Mouse (Mus musculus) 3134 (cell line): ENCODE results near the gene Vsig10.
"Not testable (repeated sequence)": the region's sequence is repeated elsewhere in the genome, so short reads cannot be mapped to it uniquely, and the experiment has no call there.

Experiments
- DNase-seq: peaks from one replicate; pipeline ENCODE4 v3.0.0-alpha.2; 2011; ENCODE audit warnings: low spot score; ENCODE audit not compliant: insufficient read length; ENCODE audit errors: extremely low read depth

The Vsig10 gene

DNA sequence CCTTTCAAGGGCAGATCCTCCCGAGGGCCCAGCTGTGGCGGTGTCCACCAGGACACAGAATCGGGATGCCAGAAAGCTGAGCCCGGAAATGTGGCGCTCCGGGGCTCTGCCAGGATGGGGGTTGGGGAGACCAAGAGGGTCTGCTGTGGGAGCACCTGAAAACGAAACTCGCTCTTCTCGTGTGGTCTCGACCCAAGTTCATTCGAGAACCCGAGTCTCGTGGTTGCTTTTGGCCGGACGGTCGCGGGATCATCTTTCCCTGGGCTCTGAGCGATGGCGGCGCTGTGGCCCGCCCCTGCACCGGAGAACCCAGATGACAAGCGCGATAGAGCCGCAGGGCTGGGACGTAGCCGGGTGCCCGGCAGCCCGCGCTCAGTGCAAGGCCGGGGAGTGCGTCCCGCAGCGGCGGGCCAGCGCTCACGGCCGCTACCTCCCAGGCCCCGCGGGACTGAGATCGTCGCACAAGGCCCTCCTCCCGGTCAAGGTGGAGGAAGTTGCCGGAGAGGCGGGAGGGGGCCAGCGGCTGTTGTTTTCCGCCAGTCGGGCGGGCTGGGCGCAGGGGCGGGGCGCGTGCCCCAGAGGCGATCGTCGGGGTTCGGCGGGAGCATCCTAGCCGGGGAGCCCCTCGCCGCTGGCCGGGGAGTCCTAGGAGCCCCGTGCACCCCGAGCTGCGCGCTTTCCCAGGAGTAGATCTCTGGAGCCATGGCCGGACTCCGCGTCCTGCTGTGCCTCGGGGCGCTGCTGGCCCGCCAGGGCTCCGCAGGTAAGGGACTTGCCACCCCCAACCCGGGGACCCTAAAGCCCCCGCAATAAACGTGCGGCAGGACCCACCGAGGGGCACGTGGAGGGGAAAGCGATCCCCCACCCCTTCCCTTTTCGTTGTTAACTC is at the start of gene Vsig10:
Gene Vsig10 (plus strand): TSS at position 343 of the 889 bp plus-strand sequence.
- peak; percentile 81 for DNase-seq

DNA sequence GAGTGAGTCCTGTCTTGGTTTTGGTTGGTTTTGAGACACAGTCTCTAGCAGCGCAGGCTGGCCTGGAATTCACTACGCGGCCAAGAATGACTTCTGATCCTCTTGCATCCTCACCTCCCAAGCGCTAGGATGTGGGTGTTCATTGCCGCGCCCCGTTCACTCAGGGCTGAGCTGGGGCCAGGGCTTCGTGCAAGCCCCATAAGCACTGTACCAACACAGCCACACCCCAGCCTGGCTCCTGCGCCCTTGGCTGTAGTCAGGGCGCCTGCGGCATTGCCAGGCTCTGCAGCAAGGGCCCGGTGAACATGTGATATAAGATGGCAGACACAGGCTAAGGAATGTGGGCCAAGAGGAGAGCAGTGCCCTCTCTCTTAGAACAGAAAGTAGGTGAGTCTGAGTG is 49.5 kb upstream of the Vsig10 start:
- DNase-seq: no peak

DNA sequence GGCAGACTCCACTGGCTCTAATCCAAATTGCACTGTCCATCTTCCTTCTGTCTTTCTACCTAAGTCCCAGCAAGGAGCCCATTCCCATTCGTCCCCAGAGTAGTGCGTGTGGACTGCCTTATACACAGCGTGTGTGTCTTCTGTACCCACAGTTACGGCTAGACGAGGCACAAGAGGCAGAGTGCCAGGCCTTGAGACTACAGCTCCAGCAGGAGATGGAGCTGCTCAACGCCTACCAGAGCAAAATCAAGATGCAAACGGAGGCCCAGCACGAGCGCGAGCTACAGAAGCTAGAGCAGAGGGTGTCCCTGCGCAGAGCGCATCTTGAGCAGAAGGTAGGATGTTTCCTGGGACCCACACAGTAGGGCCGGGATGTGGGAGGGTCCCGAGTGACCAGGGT is 46.9 kb upstream of the Vsig10 start:
- no peak for DNase-seq

DNA sequence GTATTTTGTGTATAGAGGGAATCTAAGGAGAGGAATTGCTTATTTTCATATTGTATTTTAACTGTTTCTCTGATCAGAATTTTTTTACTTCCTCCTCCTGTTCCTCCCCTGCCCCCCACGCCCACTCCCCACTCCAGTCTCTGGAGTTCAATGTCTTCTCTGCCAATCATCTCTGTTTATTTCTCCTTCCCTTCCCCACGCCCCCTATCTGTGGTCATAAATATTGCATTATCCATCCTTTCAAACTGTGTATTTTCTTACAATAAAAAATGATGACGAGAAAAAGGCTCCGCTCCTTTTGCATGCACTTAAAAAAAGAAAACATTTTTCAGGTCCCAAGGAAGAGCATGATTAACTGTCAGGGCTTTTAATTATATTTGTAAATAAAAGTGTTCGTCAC is 44.1 kb upstream of the Vsig10 start:
- DNase-seq: no peak

DNA sequence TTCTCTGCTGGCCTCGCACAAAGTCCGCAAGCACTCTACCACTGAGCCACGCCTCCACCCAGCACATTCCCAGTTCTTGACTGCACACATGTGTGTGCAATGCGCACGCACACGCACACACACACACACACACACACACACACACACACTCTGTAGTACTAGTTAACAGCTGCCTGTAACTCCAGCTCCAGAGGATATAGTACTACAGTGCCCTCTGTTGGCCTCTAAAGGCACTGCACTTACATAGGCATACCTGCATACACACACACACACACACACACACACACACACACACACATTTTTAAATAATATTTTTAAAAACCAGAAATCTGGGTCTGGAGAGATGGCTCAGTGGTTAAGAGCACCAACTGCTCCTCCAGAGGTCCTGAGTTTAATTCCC is 41.1 kb upstream of the Vsig10 start:
- no peak for DNase-seq

DNA sequence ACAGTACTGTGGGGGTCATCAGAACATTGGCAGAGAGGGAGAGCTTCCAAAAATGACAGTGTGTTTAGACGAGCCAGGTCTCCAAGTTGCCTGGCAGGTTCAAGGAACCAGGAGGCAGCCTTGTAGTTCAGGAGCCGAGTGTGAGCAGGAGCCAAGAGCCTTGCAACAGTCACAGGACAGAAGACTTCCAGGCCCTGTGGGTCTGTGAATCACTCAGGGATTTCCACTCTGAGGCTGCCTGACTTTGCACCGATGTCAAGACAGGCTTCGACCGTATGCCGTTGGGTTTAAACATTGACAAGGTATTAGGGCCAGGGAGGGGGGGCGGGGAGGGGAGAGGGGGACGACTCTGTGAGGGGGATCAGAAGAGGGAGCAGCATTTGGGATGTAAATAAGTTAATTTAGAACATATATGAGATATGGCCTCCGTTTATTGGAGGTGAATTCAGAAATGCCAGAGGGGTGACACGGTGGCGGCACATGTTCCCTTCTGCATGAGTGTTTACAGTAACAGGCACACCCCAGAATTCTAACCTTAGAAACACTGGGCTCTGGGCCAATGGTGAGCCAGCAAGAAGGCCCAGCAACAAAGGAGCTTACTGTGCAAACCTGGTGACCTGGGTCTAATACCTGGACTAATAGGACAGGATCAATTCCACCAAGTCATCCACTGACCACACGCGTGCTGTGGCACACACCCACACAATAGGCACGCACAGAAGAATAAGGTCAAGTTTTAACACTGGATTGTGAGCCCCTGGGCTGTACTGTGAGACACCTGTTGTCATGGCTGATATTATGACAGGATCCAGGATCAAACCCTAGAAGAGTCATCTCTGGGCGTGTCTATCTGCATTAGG is 39.8 kb upstream of the Vsig10 start:
- no peak for DNase-seq

DNA sequence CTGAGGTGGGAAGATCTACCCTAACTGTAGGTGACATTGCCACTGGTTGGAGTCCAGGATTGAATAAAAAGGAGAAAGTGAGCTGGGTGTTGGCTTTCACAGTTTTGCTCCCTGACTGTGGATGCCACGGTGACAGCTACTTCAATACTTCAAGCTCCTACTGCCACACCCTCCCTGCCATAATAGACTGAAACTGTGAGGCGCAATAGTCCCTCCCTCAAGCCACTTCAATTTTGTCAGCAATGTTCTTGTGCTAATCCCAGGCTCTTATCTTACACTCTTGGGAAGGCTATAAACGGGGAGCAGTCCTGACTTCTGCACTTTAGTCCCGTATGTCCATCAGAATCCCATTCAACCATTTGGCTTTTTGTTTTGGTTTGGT is 39.2 kb upstream of the Vsig10 start:
- DNase-seq: no peak

DNA sequence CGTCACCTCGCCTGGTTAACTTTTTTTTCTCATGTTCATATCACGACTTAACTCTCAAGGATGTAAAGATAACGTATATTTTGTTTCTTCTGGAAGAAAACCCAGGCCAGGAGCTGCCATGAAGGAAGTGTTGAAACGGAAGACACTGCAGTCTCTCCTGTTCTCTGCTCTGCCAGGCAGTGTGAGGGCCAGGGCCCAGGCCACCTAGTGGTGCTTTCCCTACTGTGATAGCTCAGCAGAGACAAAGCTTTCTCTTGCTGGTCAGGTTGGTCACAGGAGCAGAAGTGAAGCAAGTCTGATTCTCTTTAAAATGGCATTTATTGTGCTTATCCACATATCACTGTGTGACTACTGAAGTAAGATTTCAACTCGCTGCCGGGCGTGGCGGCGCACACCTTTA is 37.3 kb upstream of the Vsig10 start:
- DNase-seq: no peak

DNA sequence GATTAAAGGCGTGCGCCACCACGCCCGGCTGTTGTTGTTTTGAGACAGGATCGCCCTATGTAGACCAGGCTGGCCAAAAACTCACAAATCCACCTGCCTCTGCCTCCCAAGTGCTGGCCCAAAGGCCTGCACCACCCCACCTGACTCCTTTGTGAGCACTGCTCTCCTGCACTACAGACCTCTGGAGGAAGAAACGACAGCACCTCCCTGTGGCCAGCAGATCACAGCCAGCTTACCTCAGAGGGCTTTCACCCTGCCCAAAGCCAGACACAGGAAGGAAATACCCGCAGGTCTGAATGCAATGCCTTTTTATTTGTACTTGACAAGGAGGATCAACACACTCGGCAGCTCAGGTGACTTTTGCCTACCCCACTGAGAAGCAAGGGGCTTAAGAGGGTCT is 36.5 kb upstream of the Vsig10 start:
- no peak for DNase-seq

DNA sequence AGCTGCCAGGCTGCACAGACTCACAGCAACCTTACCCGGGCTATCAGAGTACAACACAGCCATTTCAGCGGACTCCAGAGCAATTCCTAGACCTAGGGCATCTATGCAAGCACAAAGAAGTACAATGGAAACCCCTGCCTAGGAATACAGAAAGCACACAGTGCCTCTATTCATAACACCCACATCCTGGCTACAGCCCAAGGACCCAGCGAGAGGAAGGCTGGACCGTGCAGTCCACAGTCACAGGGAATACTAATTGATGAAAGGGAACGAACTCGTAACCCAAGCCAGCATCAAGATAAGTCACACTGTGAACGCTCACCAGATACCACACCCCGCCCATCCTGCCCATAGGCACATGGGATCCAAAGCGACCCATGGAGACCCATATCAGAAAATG is 34.9 kb upstream of the Vsig10 start:
- no peak for DNase-seq

DNA sequence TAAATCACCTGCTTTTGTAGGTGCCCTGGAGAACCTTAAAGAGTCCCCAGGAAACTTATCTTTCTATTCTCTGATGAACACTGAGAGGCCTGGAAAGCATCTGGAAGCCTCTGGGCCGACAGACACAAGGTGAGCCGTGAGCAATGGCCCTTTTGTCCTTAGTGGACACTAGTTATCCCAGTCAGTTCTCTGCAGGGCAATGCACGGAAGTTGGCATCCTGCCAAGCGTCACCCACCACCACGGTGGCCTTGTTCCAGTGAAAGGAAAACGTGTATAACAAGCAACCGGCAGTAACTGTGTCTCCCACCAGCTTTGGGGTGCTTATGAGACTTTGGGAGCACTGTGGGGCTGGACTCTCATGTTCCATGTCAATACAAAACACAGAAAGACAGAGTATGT is 34.2 kb upstream of the Vsig10 start:
- no peak for DNase-seq

DNA sequence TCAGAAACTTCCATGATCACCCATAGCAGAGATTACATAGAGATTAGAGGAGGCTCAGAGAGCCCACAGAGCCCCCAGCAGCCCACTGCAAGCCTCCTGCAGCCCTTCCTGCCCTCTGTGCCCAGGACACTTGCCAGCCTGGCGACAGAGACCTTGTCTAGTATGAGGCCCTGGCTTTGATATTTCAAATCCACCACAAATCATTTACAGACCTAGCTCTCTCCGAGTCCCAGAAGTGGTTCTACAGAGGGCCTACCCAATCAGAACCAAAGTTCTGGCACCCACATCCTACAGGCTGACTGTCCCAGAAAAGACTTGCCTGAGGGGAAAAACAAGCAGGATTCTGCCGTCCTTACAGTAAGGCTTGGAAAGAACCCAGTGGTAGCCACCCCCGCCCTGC is 33.6 kb upstream of the Vsig10 start:
- DNase-seq: no peak

DNA sequence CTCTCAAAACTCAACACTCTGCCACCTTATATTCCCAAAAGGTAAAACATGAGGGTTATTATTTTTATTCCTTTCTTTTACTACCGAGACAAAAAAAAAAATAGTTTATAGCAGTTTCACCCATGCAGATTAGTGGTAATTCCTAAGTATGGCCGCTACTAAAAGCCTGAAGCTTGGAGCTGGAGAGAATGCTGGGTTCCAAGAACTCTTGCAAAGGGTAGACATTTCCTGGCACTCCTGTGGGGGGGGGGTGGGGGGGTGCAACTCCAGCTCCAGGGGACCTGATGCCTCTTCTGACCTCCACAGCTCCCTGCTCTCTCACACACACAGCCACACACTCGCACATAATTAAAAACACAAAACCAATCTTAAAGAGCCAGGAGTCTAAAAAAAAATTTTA is 32.6 kb upstream of the Vsig10 start:
- no peak for DNase-seq

DNA sequence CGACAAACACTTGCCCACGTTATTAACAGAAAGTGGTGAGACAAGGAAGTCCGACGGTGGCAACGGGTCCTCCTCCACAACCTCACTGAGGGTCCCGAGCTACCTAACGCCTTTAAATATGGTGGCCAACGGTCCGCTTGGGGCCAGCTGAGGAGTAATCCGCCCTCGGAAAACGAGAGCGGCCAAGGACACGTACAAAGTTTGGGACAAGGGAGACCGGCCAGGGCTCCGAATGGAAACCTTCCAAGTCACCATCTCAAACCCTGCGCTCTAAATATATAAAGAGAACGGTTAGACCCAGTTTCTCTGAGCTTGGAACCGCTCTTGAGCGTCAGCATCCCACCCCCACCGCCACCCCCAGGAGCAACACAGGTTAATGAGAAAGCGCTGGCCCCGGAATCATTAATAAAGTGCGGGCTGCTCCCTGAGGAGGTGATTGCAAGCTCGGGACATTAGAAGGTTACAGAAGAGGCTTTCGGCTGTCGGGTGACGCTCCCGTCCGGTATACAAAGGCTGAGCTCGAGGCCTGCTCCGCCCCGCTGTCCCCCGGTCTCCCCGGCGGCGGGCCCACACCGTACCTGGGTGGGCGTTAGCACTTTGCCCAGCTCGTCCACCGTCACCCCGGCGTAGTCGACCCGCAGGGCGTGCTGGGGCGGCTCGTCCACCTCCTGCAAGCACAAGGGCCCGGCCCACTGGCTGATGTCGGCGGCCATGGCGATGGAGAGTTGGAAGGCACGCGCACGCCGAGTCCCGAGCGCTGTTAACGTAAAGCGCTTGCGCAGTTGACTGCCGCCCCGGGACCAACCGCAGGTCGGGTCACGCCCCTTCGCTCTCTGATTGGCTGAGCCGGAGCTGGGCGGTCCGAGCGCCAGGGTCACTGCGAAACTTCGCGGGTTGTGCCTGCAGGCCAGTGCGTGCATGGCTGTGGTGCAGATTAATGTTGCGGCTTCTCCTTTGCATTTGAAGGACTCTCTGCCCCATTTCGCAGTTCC is 31.8 kb upstream of the Vsig10 start, which contains the start of gene Pebp1:
Gene Pebp1 (minus strand): TSS at position 795 of the 992 bp plus-strand sequence.
- peak; percentile 94 for DNase-seq

DNA sequence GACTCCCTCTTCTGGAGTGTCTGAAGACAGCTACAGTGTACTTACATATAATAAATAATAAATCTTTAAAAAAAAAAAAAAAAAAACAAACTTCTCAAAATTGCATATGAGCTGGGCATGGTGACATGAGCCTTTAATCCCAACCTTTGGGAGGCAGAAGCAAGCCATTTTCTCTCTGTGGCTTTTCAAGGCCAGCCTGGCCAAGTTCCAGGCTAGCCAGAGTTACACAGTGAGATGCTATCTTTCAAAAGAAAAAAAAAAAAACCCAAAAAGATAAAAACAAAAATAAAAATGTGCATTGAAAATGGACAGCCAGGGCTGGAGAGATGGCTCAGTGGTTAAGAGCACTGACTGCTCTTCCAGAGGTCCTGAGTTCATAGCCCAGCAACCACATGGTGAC is 29.2 kb upstream of the Vsig10 start:
- DNase-seq: no peak

DNA sequence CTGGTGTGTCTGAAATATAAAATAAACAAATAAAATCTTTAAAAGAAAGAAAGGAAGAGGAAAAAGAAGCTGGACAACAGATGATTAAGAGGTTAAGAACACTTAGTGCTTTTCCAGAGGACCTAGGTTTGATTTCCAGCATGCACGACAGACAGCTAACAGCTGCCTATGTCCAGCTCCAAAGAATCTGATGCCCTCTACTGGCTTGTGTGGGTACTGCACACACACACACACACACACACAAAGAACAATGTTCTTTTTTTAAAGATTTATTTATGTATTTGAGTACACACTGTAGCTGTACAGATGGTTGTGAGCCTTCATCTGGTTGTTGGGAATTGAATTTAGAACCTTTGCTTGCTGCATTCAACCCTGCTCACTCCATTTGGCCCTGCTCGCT is 28.8 kb upstream of the Vsig10 start:
- DNase-seq: no peak

DNA sequence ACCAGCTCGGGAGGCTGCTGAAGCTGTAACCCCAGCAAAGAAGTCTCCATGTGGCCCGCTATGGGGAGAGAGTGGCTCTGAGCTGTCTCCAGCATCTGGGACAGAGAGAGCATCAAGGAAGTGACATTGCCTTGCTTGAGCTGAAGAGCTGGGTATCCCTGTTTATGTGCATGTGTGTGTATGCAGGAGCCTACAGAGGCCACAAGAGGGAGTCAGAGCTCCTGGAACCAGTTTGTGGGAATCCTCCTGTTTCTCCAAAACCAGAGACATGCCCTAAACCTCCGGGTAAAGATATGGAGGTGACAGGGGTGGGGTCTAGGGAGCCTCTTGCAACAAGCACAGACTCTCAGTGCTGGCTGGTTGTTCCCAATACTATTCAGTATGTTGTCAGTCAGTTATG is 27.6 kb upstream of the Vsig10 start:
- DNase-seq: no peak

DNA sequence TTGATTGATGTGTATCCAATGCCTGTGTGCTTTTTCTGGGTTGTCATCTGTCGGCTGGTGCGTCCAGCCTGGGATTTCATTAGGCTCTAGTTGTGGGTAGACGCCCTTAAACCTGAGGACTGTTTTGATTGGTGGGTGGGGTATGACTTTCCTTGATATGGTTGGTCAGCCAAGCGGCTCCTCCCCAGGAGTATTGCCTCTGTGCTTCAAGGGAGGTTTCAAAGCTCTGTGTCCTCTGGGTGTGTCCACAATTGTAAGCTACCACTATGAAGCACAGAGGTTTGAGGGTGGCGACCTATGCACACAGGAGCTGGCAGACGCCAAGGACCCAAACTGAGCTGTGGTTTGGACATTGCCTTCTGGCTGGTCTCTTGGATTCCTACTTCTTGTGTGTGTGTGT is 26.3 kb upstream of the Vsig10 start:
- peak; percentile 67 for DNase-seq

DNA sequence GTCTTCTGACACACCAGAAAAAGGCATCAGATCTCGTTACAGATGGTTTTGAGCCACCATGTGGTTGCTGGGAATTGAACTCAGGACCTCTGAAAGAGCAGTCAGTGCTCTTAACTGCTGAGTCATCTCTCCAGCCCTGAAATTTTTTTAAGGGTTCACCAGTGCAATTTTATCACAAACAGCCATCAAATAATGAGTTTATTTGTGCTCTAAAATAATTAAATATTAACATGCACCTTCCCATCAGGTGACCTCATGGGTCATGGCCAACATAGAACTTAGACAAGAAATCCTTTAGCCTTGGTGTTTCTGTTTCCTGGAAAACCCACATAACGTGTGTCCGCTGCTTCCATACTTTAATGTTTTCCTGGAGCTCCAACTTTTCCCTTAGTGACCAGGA is 25.1 kb upstream of the Vsig10 start:
- DNase-seq: not testable (repeated sequence)

DNA sequence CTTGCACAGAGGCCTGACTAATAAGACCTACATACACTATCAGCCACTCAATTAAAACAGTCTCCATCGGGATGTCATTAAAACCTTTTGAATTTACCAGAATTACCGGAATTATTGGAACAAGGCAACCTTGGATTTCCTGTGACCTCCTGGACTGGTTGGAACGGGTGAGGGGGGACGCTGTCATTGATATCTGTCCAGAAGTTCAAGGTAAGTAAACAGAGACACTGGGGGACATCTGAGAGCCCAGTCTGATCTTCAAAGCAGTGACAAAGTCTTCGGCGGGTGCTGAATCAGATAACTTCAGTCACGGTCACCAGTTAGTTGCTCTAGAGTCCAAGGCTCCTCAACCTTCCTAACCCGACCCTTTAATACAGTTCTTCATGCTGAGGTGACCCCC is 23.9 kb upstream of the Vsig10 start:
- no peak for DNase-seq

DNA sequence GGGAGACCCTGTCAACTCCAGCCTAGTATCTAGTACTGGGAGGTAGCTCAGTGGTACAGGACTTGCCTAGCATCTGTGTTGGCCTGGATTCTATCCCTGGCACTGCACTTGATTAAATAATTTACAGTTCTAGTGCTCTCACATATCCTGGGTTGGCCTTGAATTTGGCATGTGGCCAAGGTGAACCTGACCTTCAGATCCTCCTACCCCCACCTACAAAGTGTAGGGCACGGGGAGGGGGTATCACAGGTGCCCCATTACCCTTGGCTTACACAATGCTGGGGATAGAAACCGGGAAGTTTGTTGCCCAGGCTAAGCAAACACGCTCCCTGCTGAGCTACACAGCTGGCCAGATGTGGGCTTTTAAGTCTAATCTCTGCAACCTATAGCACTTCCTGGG is 16.0 kb upstream of the Vsig10 start:
- no peak for DNase-seq
